14 mouse cellular contexts compared by ENCODE assay signal in genomic region chr6:55210423-55211365, GRCm38 (mm10). TPM values are rescaled to one million over a fixed set of nuclear protein-coding genes. Genes with fewer than 3 reads are reported as not detected.
DNase-seq lines count a peak whose midpoint lies in the region; ATAC-seq and TF ChIP-seq lines count a peak whose summit lies in the region.
"Had no signal": no experiment of that assay in that cellular context is flagged by ENCODE, and none has a peak within 500 bp of the region (broad histone marks: within the 10 kb centered on the region; RNA-seq: fewer than 3 reads in every experiment).

No protein-coding gene starts in this region.

- H3K4me3 ChIP-seq in liver, adult 2 months (ENCODE audit: insufficient read depth, low read depth, low read length): no peak overlapping the region
- H3K4me3 ChIP-seq in liver, postnatal 0 days (ENCODE audit: low read depth, low read length): no peak overlapping the region
- H3K4me3 ChIP-seq in embryonic facial prominence, embryonic 14.5 days (ENCODE audit: low read depth, low read length): no peak overlapping the region
- H3K4me3 ChIP-seq: kidney, embryonic 15.5 days; left cerebral cortex, adult 2 months; megakaryocyte, embryonic 14.5 days; neural tube, embryonic 13.5 days had no signal

- H3K9me3 ChIP-seq in liver, postnatal 0 days (ENCODE audit: low read length): no peaks in the 10 kb centered on the region
- no peaks in the 10 kb centered on the region for H3K9me3 ChIP-seq in embryonic facial prominence, embryonic 14.5 days (ENCODE audit: control insufficient read depth, low read length)
- H3K9me3 ChIP-seq: kidney, embryonic 15.5 days; neural tube, embryonic 13.5 days had no signal

- H3K4me1 ChIP-seq in liver, adult 2 months (ENCODE audit: control insufficient read depth, insufficient read depth, low read length): peaks cover 1% of the 10 kb centered on the region; the same call in 1 of the 2 replicates
- H3K4me1 ChIP-seq in liver, postnatal 0 days (ENCODE audit: insufficient read depth): no peaks in the 10 kb centered on the region
- peaks cover 15% of the 10 kb centered on the region for H3K4me1 ChIP-seq in embryonic facial prominence, embryonic 14.5 days (ENCODE audit: control insufficient read depth, insufficient read depth, low read length)
- H3K4me1 ChIP-seq: kidney, embryonic 15.5 days; megakaryocyte, embryonic 14.5 days had no signal

- WGBS in liver, adult 2 months: 86% methylated on average over 15 of the region's 15 CpGs
- WGBS in liver, postnatal 0 days (ENCODE audit: insufficient replicate concordance): 71% methylated on average over 15 of the region's 15 CpGs
- 35% methylated on average over 15 of the region's 15 CpGs for WGBS in embryonic facial prominence, embryonic 14.5 days

- H3K27me3 ChIP-seq in liver, adult 2 months (ENCODE audit: control insufficient read depth, insufficient read depth, low read length): no peaks in the 10 kb centered on the region
- H3K27me3 ChIP-seq in liver, postnatal 0 days (ENCODE audit: insufficient read depth, low read length): no peaks in the 10 kb centered on the region
- H3K27me3 ChIP-seq in embryonic facial prominence, embryonic 14.5 days (replicated peaks; ENCODE audit: control insufficient read depth, insufficient read depth, low read length): no peaks in the 10 kb centered on the region
- H3K27me3 ChIP-seq: kidney, embryonic 15.5 days; neural tube, embryonic 13.5 days had no signal

- no peak for DNase-seq in liver, adult 2 months (ENCODE audit: extremely low read depth, low read depth, low spot score)
- DNase-seq in liver, postnatal 0 days: no peak
- DNase-seq in embryonic facial prominence, embryonic 14.5 days (ENCODE audit: low spot score): peak; percentile 32
- DNase-seq in heart, postnatal 25 days (ENCODE audit: low spot score): peak; percentile 40
- peak; percentile 24 for DNase-seq in mesoderm, embryonic 11.5 days (ENCODE audit: low read depth, low spot score)
- no peak for DNase-seq in right cerebral cortex, adult 18-20 months
- no peak for DNase-seq in left cerebral cortex, postnatal 25 days (ENCODE audit: low spot score in 2 of 2)
- DNase-seq: right cerebral cortex, postnatal 14 days had no signal

- peak overlapping the region; percentile 42 for H3K27ac ChIP-seq in liver, adult 2 months (replicated peaks; ENCODE audit: insufficient read depth, low read depth, low read length)
- no peak overlapping the region for H3K27ac ChIP-seq in liver, postnatal 0 days (ENCODE audit: low read depth)
- peak overlapping the region; percentile 70 for H3K27ac ChIP-seq in embryonic facial prominence, embryonic 14.5 days (replicated peaks; ENCODE audit: low read depth, low read length)
- H3K27ac ChIP-seq: kidney, embryonic 15.5 days; left cerebral cortex, adult 2 months; neural tube, embryonic 13.5 days had no signal

- peaks cover 3% of the 10 kb centered on the region for H3K36me3 ChIP-seq in liver, adult 2 months (ENCODE audit: control insufficient read depth, insufficient read depth, low read length)
- no peaks in the 10 kb centered on the region for H3K36me3 ChIP-seq in liver, postnatal 0 days (replicated peaks; ENCODE audit: insufficient read depth, low read length)
- peaks cover 12% of the 10 kb centered on the region for H3K36me3 ChIP-seq in embryonic facial prominence, embryonic 14.5 days (ENCODE audit: control insufficient read depth, insufficient read depth, low read length)

- intact Hi-C loops in heart, postnatal 25 days (cut with DNase I): no loop called here
- intact Hi-C loops in left cerebral cortex, postnatal 25 days (cut with DNase I): no loop called here

- no peak for ATAC-seq in liver, postnatal 0 days
- no peak for ATAC-seq in embryonic facial prominence, embryonic 14.5 days (ENCODE audit: low read depth)
- no peak for ATAC-seq in inflammation-experienced regulatory T-cells, adult 6 months

- no peak for TF ChIP-seq EP300 in liver, postnatal 0 days (IDR thresholded peaks at IDR 0.05; ENCODE audit: low read depth)

- no peak for TF ChIP-seq POLR2A in liver, adult 2 months (IDR thresholded peaks at IDR 0.05; ENCODE audit: extremely low read depth, insufficient read depth, low read length)

- H3K9ac ChIP-seq in liver, adult 2 months (ENCODE audit: low read depth, low read length): no peak overlapping the region; the same call in 1 of the 2 replicates
- H3K9ac ChIP-seq in liver, postnatal 0 days (replicated peaks): no peak overlapping the region
- H3K9ac ChIP-seq in embryonic facial prominence, embryonic 14.5 days (ENCODE audit: low read depth, low read length): no peak overlapping the region
- H3K9ac ChIP-seq: kidney, embryonic 15.5 days; neural tube, embryonic 13.5 days had no signal

- no peak overlapping the region for H3K4me2 ChIP-seq in liver, postnatal 0 days (ENCODE audit: low read depth, low read length)
- no peak overlapping the region for H3K4me2 ChIP-seq in embryonic facial prominence, embryonic 14.5 days (ENCODE audit: low read depth, low read length)
- H3K4me2 ChIP-seq: kidney, embryonic 15.5 days; neural tube, embryonic 13.5 days had no signal

- H3K79me2 ChIP-seq in liver, adult 2 months (ENCODE audit: control insufficient read depth, insufficient read depth, low read length): no peaks in the 10 kb centered on the region; the same call in 1 of the 2 replicates

- no peak for TF ChIP-seq CTCF in liver, adult 2 months (IDR thresholded peaks at IDR 0.05; ENCODE audit: low read depth, low read length)
- TF ChIP-seq CTCF in liver, postnatal 0 days (IDR thresholded peaks at IDR 0.05; ENCODE audit: low read depth): no peak

RNA-seq across cellular contexts. Expression of gene Mindy4, which starts 7.5 kb away (rescaled TPM):
- total RNA-seq in liver, adult 2 months (2014; rRNA removed): 4.1 and 7.7 TPM in 2 replicates
- 3.3 and 4.3 TPM in 2 replicates for polyA plus RNA-seq in liver, adult 2 months (2012; rRNA removed)
- polyA plus RNA-seq in liver, postnatal 0 days (2015; fragmentation: Nextera tagmentation; extraction: Ambion mirVana): 1.0 and 1.7 TPM in 2 replicates
- polyA plus RNA-seq in embryonic facial prominence, embryonic 14.5 days (2014; fragmentation: Nextera tagmentation; extraction: Ambion mirVana): 16.2 and 18.2 TPM in 2 replicates
- total RNA-seq in heart, postnatal 25 days (2021): 1 to 10 TPM; 4.1 to 4.4 TPM
- not detected for polyA plus RNA-seq in inflammation-experienced regulatory T-cells, adult 6 months (2017; shearing (Covaris generic))
- 10 to 100 TPM; 12.6 to 13.0 TPM for total RNA-seq in left cerebral cortex, postnatal 25 days (2021)

RNA-seq across cellular contexts. Expression of gene Inmt, which starts 35.9 kb away (rescaled TPM):
- 2,150 and 2,435 TPM in 2 replicates for total RNA-seq in liver, adult 2 months (2014; rRNA removed)
- 370 and 421 TPM in 2 replicates for polyA plus RNA-seq in liver, adult 2 months (2012; rRNA removed)
- 9.8 and 18.7 TPM in 2 replicates for polyA plus RNA-seq in liver, postnatal 0 days (2015; fragmentation: Nextera tagmentation; extraction: Ambion mirVana)
- polyA plus RNA-seq in embryonic facial prominence, embryonic 14.5 days (2014; fragmentation: Nextera tagmentation; extraction: Ambion mirVana): 4.2 and 5.9 TPM in 2 replicates
- total RNA-seq in heart, postnatal 25 days (2021): 10 to 100 TPM in 1 of 2 experiments, 1 to 10 TPM in 1; 9.5 to 10.2 TPM
- not detected for polyA plus RNA-seq in inflammation-experienced regulatory T-cells, adult 6 months (2017; shearing (Covaris generic))
- total RNA-seq in left cerebral cortex, postnatal 25 days (2021): 1 to 10 TPM; 1.0 to 1.6 TPM
- total RNA-seq: hematopoietic stem cell, adult 5-6 weeks had no signal
- polyA plus RNA-seq: neural tube, embryonic 13.5 days had no signal

Comparison
In these comparisons a context has a peak if more than half of its experiments do, and no peak if none do; other contexts are left out.
1. RNA of gene Inmt, which starts 35.9 kb away (polyA plus RNA-seq): 370 to 421 TPM in liver, adult 2 months; 9.8 to 18.7 TPM in liver, postnatal 0 days, 4.2 to 5.9 TPM in embryonic facial prominence, embryonic 14.5 days and not detected in inflammation-experienced regulatory T-cells, adult 6 months; every median in the first group is over 10 times any median in the second.
2. DNase-seq: peak in embryonic facial prominence, embryonic 14.5 days (single experiment), heart, postnatal 25 days (single experiment) and mesoderm, embryonic 11.5 days (single experiment); none in liver, adult 2 months (single experiment), liver, postnatal 0 days (single experiment), right cerebral cortex, adult 18-20 months (single experiment) and left cerebral cortex, postnatal 25 days (0 of 2).